Mouse (Mus musculus): ENCODE data around the gene Gm5105. TPM values are rescaled to one million over a fixed set of nuclear protein-coding genes. Genes with fewer than 3 reads are reported as not detected.
A peak's percentile ranks its signal among the peaks of the same experiment; 100 is the strongest.

The Gm5105 gene
- polyA plus RNA-seq, 1 experiment from 2014 or later = not detected

DNA sequence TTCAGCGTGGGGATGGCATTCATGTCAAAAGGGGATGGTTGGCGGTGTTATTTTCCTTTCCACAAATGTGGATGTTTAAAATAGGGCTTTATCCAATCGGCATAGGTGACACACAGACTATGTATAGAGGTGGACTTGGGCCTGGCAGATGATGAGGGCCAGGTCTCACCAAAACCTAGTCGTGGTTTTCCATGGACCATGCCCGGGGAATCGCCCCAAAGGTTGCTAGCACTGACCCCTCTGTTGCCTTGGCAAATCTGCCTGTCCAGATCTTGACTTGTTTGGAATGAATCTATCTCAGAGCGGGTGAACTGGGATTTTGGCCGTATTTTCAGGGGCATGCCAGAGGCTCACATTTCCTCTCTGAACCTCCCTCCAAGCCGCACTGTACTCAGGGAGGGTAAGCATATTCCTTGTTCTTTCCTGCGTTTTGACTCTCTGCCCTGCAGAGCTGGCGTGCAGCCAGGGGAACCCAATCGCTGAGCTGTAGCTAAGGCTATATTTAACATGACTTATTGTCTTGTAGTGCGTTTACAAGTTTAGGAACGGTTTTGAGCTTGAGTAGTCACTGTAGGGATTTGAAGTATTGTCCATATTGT lies 3.4 kb downstream of the Gm5105 start:
- ATAC-seq (ENCODE audit: low FRiP score) = no peak
- no peak overlapping the region for H3K9ac ChIP-seq (ENCODE audit: low read depth, low read length)
- 79% methylated on average over 14 of the region's 14 CpGs for whole genome bisulfite sequencing
- H3K27ac ChIP-seq (ENCODE audit: low read depth, low read length) = no peak overlapping the region
- H3K27me3 ChIP-seq (ENCODE audit: control insufficient read depth, insufficient read depth, low read length) = no peaks in the 10 kb centered on the region
- no peak overlapping the region for H3K4me2 ChIP-seq (replicated peaks; ENCODE audit: low read depth, low read length)
- H3K36me3 ChIP-seq (ENCODE audit: control insufficient read depth, insufficient read depth, low read length) = no peaks in the 10 kb centered on the region
- H3K4me1 ChIP-seq (replicated peaks; ENCODE audit: control insufficient read depth, insufficient read depth, low read length) = no peaks in the 10 kb centered on the region; the same call in 1 of the 2 replicates
- no peak overlapping the region for H3K4me3 ChIP-seq (ENCODE audit: low read depth, low read length)
- peak; percentile 22 for DNase-seq (ENCODE audit: low spot score)
- no peaks in the 10 kb centered on the region for H3K9me3 ChIP-seq (ENCODE audit: control insufficient read depth, low read length)

- H3K27me3 ChIP-seq (ENCODE audit: control insufficient read depth, insufficient read depth, low read length) = no peaks in the 10 kb centered on the region
- H3K27ac ChIP-seq (ENCODE audit: low read depth, low read length) = no peak overlapping the region
- no peak for DNase-seq (ENCODE audit: low spot score)
- no peak overlapping the region for H3K9ac ChIP-seq (ENCODE audit: low read depth, low read length)
- no peak for ATAC-seq (ENCODE audit: low FRiP score)
- no peaks in the 10 kb centered on the region for H3K36me3 ChIP-seq (ENCODE audit: control insufficient read depth, insufficient read depth, low read length)
- no peak overlapping the region for H3K4me2 ChIP-seq (replicated peaks; ENCODE audit: low read depth, low read length)
- no peaks in the 10 kb centered on the region for H3K9me3 ChIP-seq (ENCODE audit: control insufficient read depth, low read length)
- H3K4me1 ChIP-seq (replicated peaks; ENCODE audit: control insufficient read depth, insufficient read depth, low read length) = no peaks in the 10 kb centered on the region; the same call in 1 of the 2 replicates
- H3K4me3 ChIP-seq (ENCODE audit: low read depth, low read length) = no peak overlapping the region
- WGBS = 89% methylated on average over 4 of the region's 4 CpGs
These were observed 4.5 kb downstream of the Gm5105 start for GRCm38 (mm10) chr3:138062673-138063072.

- no peaks in the 10 kb centered on the region; the same call in 1 of the 2 replicates for H3K4me1 ChIP-seq (replicated peaks; ENCODE audit: control insufficient read depth, insufficient read depth, low read length)
These were observed 5.8 kb downstream of the Gm5105 start for GRCm38 (mm10) chr3:138061205-138061911.

DNA sequence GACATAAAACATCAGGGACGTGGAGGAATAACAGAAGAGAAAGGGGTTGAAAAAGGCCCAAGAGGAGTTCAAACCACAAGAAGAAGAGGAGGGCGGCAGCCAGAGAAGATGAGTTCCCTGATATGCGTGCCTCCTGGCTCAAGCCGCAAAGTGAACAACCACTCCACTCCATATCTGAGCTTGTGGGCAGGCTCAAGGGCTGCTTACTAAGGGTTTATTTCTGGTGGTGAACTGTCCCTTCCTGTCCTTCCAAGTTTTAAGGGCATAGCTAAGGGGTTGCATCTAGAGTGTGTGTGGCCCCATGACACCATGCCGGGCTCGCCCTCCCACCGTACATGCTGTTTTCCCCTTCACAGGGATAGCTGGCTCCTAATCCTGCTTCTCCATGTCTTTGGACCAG lies 6.8 kb downstream of the Gm5105 start:
- Histone ChIP-seq H3K36me3 (ENCODE audit: control insufficient read depth, insufficient read depth, low read length) (no peaks in the 10 kb centered on the region), H3K4me1 (replicated peaks; ENCODE audit: control insufficient read depth, insufficient read depth, low read length) (no peaks in the 10 kb centered on the region; the same call in 1 of the 2 replicates), H3K27me3 (ENCODE audit: control insufficient read depth, insufficient read depth, low read length) (no peaks in the 10 kb centered on the region), H3K4me3 (ENCODE audit: low read depth, low read length) (no peak overlapping the region), H3K9ac (ENCODE audit: low read depth, low read length) (no peak overlapping the region), H3K9me3 (ENCODE audit: control insufficient read depth, low read length) (no peaks in the 10 kb centered on the region), H3K27ac (ENCODE audit: low read depth, low read length) (no peak overlapping the region), H3K4me2 (replicated peaks; ENCODE audit: low read depth, low read length) (no peak overlapping the region)
- DNase-seq (ENCODE audit: low spot score) = no peak
- no peak for ATAC-seq (ENCODE audit: low FRiP score)
- WGBS = 89% methylated on average over 7 of the region's 7 CpGs

More at GRCm38 (mm10) chr3:138061205-138061911, 5.8 kb downstream of the Gm5105 start:
- ATAC-seq (ENCODE audit: low FRiP score) = no peak
- Histone ChIP-seq H3K9me3 (ENCODE audit: control insufficient read depth, low read length) (no peaks in the 10 kb centered on the region), H3K4me2 (replicated peaks; ENCODE audit: low read depth, low read length) (no peak overlapping the region), H3K4me3 (ENCODE audit: low read depth, low read length) (no peak overlapping the region), H3K27me3 (ENCODE audit: control insufficient read depth, insufficient read depth, low read length) (no peaks in the 10 kb centered on the region), H3K36me3 (ENCODE audit: control insufficient read depth, insufficient read depth, low read length) (no peaks in the 10 kb centered on the region), H3K27ac (ENCODE audit: low read depth, low read length) (no peak overlapping the region), H3K9ac (ENCODE audit: low read depth, low read length) (no peak overlapping the region)
- no peak for DNase-seq (ENCODE audit: low spot score)
- WGBS = 90% methylated on average over 9 of the region's 9 CpGs

GRCm38 (mm10) chr3:138058226-138058625 lies 9.0 kb downstream of the Gm5105 start:
- Histone ChIP-seq H3K9ac (ENCODE audit: low read depth, low read length) (no peak overlapping the region), H3K27ac (ENCODE audit: low read depth, low read length) (no peak overlapping the region), H3K4me2 (replicated peaks; ENCODE audit: low read depth, low read length) (no peak overlapping the region), H3K9me3 (ENCODE audit: control insufficient read depth, low read length) (no peaks in the 10 kb centered on the region), H3K27me3 (ENCODE audit: control insufficient read depth, insufficient read depth, low read length) (no peaks in the 10 kb centered on the region), H3K4me3 (ENCODE audit: low read depth, low read length) (no peak overlapping the region), H3K36me3 (ENCODE audit: control insufficient read depth, insufficient read depth, low read length) (no peaks in the 10 kb centered on the region), H3K4me1 (replicated peaks; ENCODE audit: control insufficient read depth, insufficient read depth, low read length) (no peaks in the 10 kb centered on the region)
- DNase-seq (ENCODE audit: low spot score) (no peak), ATAC-seq (ENCODE audit: low FRiP score) (no peak)
- 61% methylated on average over 4 of the region's 4 CpGs for WGBS

GRCm38 (mm10) chr3:138056976-138057375 lies 10.2 kb downstream of the Gm5105 start:
- H3K27ac ChIP-seq (ENCODE audit: low read depth, low read length) = no peak overlapping the region
- WGBS = 65% methylated on average over 7 of the region's 7 CpGs
- no peak overlapping the region for H3K9ac ChIP-seq (ENCODE audit: low read depth, low read length)
- H3K4me3 ChIP-seq (ENCODE audit: low read depth, low read length) = no peak overlapping the region
- no peaks in the 10 kb centered on the region for H3K27me3 ChIP-seq (ENCODE audit: control insufficient read depth, insufficient read depth, low read length)
- ATAC-seq (ENCODE audit: low FRiP score) (no peak), DNase-seq (ENCODE audit: low spot score) (no peak)
- H3K36me3 ChIP-seq (ENCODE audit: control insufficient read depth, insufficient read depth, low read length) = no peaks in the 10 kb centered on the region
- no peak overlapping the region for H3K4me2 ChIP-seq (replicated peaks; ENCODE audit: low read depth, low read length)
- no peaks in the 10 kb centered on the region for H3K4me1 ChIP-seq (replicated peaks; ENCODE audit: control insufficient read depth, insufficient read depth, low read length)
- no peaks in the 10 kb centered on the region for H3K9me3 ChIP-seq (ENCODE audit: control insufficient read depth, low read length)

DNA sequence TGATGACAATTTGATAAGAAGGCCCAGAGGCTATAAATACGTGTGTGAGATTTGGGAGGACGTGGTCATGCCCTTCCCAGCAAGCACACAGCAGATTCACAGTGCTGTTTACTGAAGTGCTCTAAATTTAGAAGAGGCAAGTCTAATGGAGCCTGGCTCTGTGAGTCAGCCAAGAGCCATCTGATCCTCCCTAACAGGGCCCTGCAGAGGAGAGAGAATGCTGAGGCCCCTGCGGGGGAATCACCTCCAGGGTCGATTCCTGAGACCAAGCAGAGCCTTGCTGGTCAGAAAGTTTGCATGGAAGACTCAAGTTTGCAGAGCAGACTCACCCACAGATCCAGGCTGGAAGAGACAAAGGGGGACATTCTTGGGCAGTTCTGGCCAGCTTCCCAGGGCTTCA lies 13.2 kb downstream of the Gm5105 start:
- WGBS = 55% methylated on average over 4 of the region's 4 CpGs
- DNase-seq (ENCODE audit: low spot score) = no peak
- Histone ChIP-seq H3K27me3 (ENCODE audit: control insufficient read depth, insufficient read depth, low read length) (no peaks in the 10 kb centered on the region), H3K4me3 (ENCODE audit: low read depth, low read length) (no peak overlapping the region), H3K27ac (ENCODE audit: low read depth, low read length) (no peak overlapping the region), H3K9me3 (ENCODE audit: control insufficient read depth, low read length) (no peaks in the 10 kb centered on the region), H3K9ac (ENCODE audit: low read depth, low read length) (no peak overlapping the region), H3K36me3 (ENCODE audit: control insufficient read depth, insufficient read depth, low read length) (no peaks in the 10 kb centered on the region), H3K4me2 (replicated peaks; ENCODE audit: low read depth, low read length) (no peak overlapping the region), H3K4me1 (replicated peaks; ENCODE audit: control insufficient read depth, insufficient read depth, low read length) (no peaks in the 10 kb centered on the region)
- no peak for ATAC-seq (ENCODE audit: low FRiP score)

DNA sequence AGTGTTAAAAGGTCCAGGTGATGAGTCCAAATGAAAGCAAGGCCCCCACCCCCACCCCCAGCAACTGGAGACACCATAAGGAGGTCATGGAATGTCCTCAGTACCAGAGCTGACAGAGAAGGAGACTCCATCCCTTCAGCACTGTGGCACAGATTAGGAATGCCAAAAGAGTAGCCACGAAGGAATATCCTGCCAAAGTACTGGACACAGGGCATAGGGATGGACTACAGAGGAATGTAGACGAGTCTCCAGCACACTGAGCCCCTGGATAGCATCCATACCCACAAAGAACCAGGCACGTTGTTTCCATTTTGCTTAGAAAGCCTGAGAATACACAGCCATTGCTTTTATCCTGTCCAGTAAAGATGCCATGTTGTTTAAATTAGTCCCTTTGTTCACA lies 15.8 kb downstream of the Gm5105 start:
- Histone ChIP-seq H3K4me1 (replicated peaks; ENCODE audit: control insufficient read depth, insufficient read depth, low read length) (no peaks in the 10 kb centered on the region), H3K4me2 (replicated peaks; ENCODE audit: low read depth, low read length) (no peak overlapping the region), H3K27me3 (ENCODE audit: control insufficient read depth, insufficient read depth, low read length) (no peaks in the 10 kb centered on the region), H3K4me3 (ENCODE audit: low read depth, low read length) (no peak overlapping the region), H3K36me3 (ENCODE audit: control insufficient read depth, insufficient read depth, low read length) (no peaks in the 10 kb centered on the region), H3K9ac (ENCODE audit: low read depth, low read length) (no peak overlapping the region), H3K27ac (ENCODE audit: low read depth, low read length) (no peak overlapping the region), H3K9me3 (ENCODE audit: control insufficient read depth, low read length) (no peaks in the 10 kb centered on the region)
- DNase-seq (ENCODE audit: low spot score) = no peak
- 75% methylated on average over 3 of the region's 3 CpGs for WGBS
- no peak for ATAC-seq (ENCODE audit: low FRiP score)

GRCm38 (mm10) chr3:138050772-138051171 lies 16.4 kb downstream of the Gm5105 start:
- Histone ChIP-seq H3K4me1 (replicated peaks; ENCODE audit: control insufficient read depth, insufficient read depth, low read length) (no peaks in the 10 kb centered on the region), H3K9me3 (ENCODE audit: control insufficient read depth, low read length) (no peaks in the 10 kb centered on the region), H3K27ac (ENCODE audit: low read depth, low read length) (no peak overlapping the region), H3K4me3 (ENCODE audit: low read depth, low read length) (no peak overlapping the region), H3K36me3 (ENCODE audit: control insufficient read depth, insufficient read depth, low read length) (no peaks in the 10 kb centered on the region), H3K9ac (ENCODE audit: low read depth, low read length) (no peak overlapping the region), H3K27me3 (ENCODE audit: control insufficient read depth, insufficient read depth, low read length) (no peaks in the 10 kb centered on the region), H3K4me2 (replicated peaks; ENCODE audit: low read depth, low read length) (no peak overlapping the region)
- ATAC-seq (ENCODE audit: low FRiP score) (no peak), DNase-seq (ENCODE audit: low spot score) (no peak)
- WGBS = 90% methylated on average over 11 of the region's 11 CpGs
